Mouse (Mus musculus): ENCODE results near the gene Olfr1330. TPM values are rescaled to one million over a fixed set of nuclear protein-coding genes. Genes with fewer than 3 reads are reported as not detected.
"Not testable (repeated sequence)": the region's sequence is repeated elsewhere in the genome, so short reads cannot be mapped to it uniquely, and the experiment has no call there.

Olfr1330 gene
- not detected in 2 replicates for total RNA-seq (2014; fragmentation: Nextera tagmentation)
- total RNA-seq (2017): 0.05 TPM in 1 of 2 replicates, not detected in the other
- polyA plus RNA-seq (2012): not detected in 2 replicates

DNA sequence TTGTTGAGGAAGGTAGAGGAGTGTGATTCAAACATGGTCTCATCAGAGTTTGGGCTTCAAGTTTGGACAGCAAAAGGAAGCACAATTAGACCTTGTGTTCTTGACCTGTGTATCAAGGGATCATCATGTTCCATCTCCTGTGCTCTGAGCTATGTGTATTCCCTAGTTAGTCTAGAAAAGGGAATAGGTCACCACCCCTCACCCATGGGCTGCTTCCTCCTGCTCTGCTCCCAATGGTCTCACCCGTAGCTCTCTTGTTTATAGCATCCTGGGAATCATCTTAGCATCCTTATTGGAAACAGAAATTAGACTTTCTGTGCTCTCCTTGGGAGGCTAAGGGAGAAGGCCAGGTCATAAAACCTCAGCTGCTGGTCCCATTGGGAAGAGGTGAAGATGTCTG, at the start of gene Olfr1330:
Olfr1330 (plus strand) TSS at position 301 of the 400 bp plus-strand sequence.
- Histone ChIP-seq H3K36me3 (replicated peaks) (no peaks in the 10 kb centered on the region), H3K4me1 (ENCODE audit: insufficient read depth, low read depth, low read length) (no peaks in the 10 kb centered on the region), H3K27me3 (ENCODE audit: insufficient read depth, low read length) (no peaks in the 10 kb centered on the region), H3K4me3 (ENCODE audit: low read depth, low read length) (no peak within 1 kb of the TSS), H3K9me3 (replicated peaks) (no peaks in the 10 kb centered on the region)
- ATAC-seq (ENCODE audit: extremely low read depth, insufficient number of reproducible peaks, low FRiP score, poor library complexity, severe bottlenecking) (no peak), DNase-seq (ENCODE audit: low spot score) (no peak)
- no peak for TF ChIP-seq CTCF (IDR thresholded peaks at IDR 0.05; ENCODE audit: low read depth, low read length)
- TF ChIP-seq GATA2 (IDR thresholded peaks at IDR 0.05; ENCODE audit: borderline replicate concordance, low read depth, low read length): no peak
- TF ChIP-seq POLR2AphosphoS5 (IDR thresholded peaks at IDR 0.05; ENCODE audit: insufficient replicate concordance, low read depth, low read length): no peak

DNA sequence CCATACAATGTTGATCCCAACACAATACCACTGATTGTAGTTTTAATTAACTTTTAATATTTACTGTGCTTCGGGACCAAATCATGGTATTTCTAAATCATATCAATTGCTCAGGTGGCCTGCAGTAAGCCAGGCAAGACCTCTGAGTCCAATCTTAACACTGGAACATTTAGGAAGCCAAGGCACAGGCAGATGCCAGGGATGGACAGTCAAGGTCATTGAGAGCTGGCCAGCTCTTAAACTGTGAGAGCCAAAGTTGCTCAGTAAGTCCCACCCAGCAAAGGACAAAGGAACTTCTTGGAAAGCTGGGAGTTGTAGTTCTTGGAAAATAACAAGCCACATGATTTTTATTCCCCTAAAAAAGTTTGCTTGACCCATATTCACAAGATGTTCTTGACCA, 26.6 kb upstream of the Olfr1330 start:
- no peak for DNase-seq (ENCODE audit: low spot score)
- TF ChIP-seq GATA2 (IDR thresholded peaks at IDR 0.05; ENCODE audit: borderline replicate concordance, low read depth, low read length) (no peak), TAL1 (conservative IDR thresholded peaks at IDR 0.05; ENCODE audit: low read depth, low read length) (no peak), CTCF (IDR thresholded peaks at IDR 0.05; ENCODE audit: low read depth, low read length) (no peak)
- Histone ChIP-seq H3K27me3 (ENCODE audit: insufficient read depth, low read length) (no peaks in the 10 kb centered on the region), H3K36me3 (replicated peaks) (no peaks in the 10 kb centered on the region), H3K4me1 (ENCODE audit: insufficient read depth, low read depth, low read length) (no peaks in the 10 kb centered on the region), H3K9me3 (replicated peaks) (no peaks in the 10 kb centered on the region), H3K4me3 (ENCODE audit: low read depth, low read length) (no peak overlapping the region)
- ATAC-seq (ENCODE audit: extremely low read depth, insufficient number of reproducible peaks, low FRiP score, poor library complexity, severe bottlenecking): no peak

DNA sequence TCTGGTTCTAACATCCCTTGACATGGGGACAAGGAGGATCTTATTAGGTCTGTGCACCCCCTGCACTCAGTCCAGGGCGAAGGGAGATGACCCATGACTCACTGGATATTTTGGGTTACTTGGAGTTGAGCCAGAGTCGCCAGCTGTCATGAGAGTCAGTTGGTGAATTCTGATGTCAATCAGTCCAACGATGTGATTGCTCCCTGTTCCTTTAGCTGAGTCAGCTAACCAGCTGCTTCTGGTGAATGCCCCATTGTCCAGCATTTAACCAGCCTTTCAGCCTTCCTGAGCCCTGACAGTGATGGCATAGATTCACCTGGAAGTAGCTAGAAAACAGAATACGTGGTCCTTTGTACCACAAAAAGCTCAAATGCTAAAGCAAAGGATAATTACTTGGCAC, 25.7 kb upstream of the Olfr1330 start:
- TF ChIP-seq CTCF (IDR thresholded peaks at IDR 0.05; ENCODE audit: low read depth, low read length): no peak
- TF ChIP-seq TAL1 (conservative IDR thresholded peaks at IDR 0.05; ENCODE audit: low read depth, low read length): no peak
- no peak for TF ChIP-seq GATA1 (IDR thresholded peaks at IDR 0.05; ENCODE audit: borderline replicate concordance, low read length)
- no peak for TF ChIP-seq POLR2AphosphoS5 (IDR thresholded peaks at IDR 0.05; ENCODE audit: insufficient replicate concordance, low read depth, low read length)
- no peak for TF ChIP-seq GATA2 (IDR thresholded peaks at IDR 0.05; ENCODE audit: borderline replicate concordance, low read depth, low read length)
- Histone ChIP-seq H3K4me3 (ENCODE audit: low read depth, low read length) (no peak overlapping the region), H3K9me3 (replicated peaks) (no peaks in the 10 kb centered on the region), H3K36me3 (replicated peaks) (no peaks in the 10 kb centered on the region), H3K27me3 (ENCODE audit: insufficient read depth, low read length) (no peaks in the 10 kb centered on the region), H3K4me1 (ENCODE audit: insufficient read depth, low read depth, low read length) (no peaks in the 10 kb centered on the region)
- ATAC-seq (ENCODE audit: extremely low read depth, insufficient number of reproducible peaks, low FRiP score, poor library complexity, severe bottlenecking) (no peak), DNase-seq (ENCODE audit: low spot score) (no peak)

DNA sequence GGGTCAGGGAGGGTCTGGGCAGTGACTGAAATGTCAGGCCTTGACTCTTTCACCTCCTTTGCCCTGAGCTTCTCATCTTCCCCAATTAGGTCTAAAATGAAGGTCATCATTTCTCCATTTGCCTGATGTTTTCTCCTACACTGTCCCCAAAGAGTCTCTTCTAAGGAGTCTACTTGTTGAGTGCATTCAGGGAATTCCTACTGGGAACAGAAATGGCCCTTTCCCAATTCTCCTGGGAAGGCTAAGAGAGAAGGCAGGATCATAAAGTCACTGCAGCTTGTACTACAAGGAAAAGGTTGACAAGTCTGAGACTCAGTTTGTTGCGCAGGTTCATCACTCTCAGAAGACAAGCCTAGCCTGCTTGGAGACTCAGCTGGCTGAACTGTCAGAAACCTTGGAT, 24.0 kb upstream of the Olfr1330 start, which contains the start of gene Olfr1331:
Olfr1331 (plus strand) TSS at position 301 of the 400 bp plus-strand sequence.
- H3K36me3 ChIP-seq (replicated peaks): no peaks in the 10 kb centered on the region
- no peaks in the 10 kb centered on the region for H3K4me1 ChIP-seq (ENCODE audit: insufficient read depth, low read depth, low read length)
- H3K27me3 ChIP-seq (ENCODE audit: insufficient read depth, low read length): no peaks in the 10 kb centered on the region
- ATAC-seq (ENCODE audit: extremely low read depth, insufficient number of reproducible peaks, low FRiP score, poor library complexity, severe bottlenecking) (no peak), DNase-seq (ENCODE audit: low spot score) (no peak)
- no peaks in the 10 kb centered on the region for H3K9me3 ChIP-seq (replicated peaks)
- H3K4me3 ChIP-seq (ENCODE audit: low read depth, low read length): no peak within 1 kb of the TSS
- no peak for TF ChIP-seq TAL1 (conservative IDR thresholded peaks at IDR 0.05; ENCODE audit: low read depth, low read length)
- TF ChIP-seq CTCF (IDR thresholded peaks at IDR 0.05; ENCODE audit: low read depth, low read length): no peak
- TF ChIP-seq POLR2AphosphoS5 (IDR thresholded peaks at IDR 0.05; ENCODE audit: insufficient replicate concordance, low read depth, low read length): no peak
- TF ChIP-seq GATA1 (IDR thresholded peaks at IDR 0.05; ENCODE audit: borderline replicate concordance, low read length): no peak
- no peak for TF ChIP-seq GATA2 (IDR thresholded peaks at IDR 0.05; ENCODE audit: borderline replicate concordance, low read depth, low read length)

DNA sequence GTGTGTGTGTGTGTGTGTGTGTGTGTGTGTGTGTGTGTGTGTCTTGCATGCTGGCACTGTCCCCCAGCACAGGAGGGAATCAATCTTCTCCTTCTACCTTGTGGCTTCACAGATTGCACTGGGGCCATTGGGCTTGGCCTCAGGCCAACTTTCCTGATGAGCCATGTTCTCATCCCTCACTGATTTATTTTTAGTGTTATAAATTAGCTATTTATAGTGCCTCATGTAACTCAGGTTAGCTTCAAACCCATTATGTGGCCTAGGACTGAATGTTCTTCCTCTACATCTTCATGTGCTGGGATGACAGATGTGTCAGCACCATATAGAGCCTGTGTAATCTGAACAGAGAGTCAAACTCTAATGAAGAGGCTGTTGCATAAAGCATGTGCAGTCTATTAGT, 20.8 kb upstream of the Olfr1330 start:
- ATAC-seq (ENCODE audit: extremely low read depth, insufficient number of reproducible peaks, low FRiP score, poor library complexity, severe bottlenecking) (no peak), DNase-seq (ENCODE audit: low spot score) (no peak)
- H3K36me3 ChIP-seq (replicated peaks): no peaks in the 10 kb centered on the region
- H3K27me3 ChIP-seq (ENCODE audit: insufficient read depth, low read length): no peaks in the 10 kb centered on the region
- no peaks in the 10 kb centered on the region for H3K4me1 ChIP-seq (ENCODE audit: insufficient read depth, low read depth, low read length)
- TF ChIP-seq GATA2 (IDR thresholded peaks at IDR 0.05; ENCODE audit: borderline replicate concordance, low read depth, low read length) (no peak), CTCF (IDR thresholded peaks at IDR 0.05; ENCODE audit: low read depth, low read length) (no peak), TAL1 (conservative IDR thresholded peaks at IDR 0.05; ENCODE audit: low read depth, low read length) (no peak), GATA1 (IDR thresholded peaks at IDR 0.05; ENCODE audit: borderline replicate concordance, low read length) (no peak), POLR2AphosphoS5 (IDR thresholded peaks at IDR 0.05; ENCODE audit: insufficient replicate concordance, low read depth, low read length) (no peak)
- H3K9me3 ChIP-seq (replicated peaks): no peaks in the 10 kb centered on the region
- H3K4me3 ChIP-seq (ENCODE audit: low read depth, low read length): no peak overlapping the region

DNA sequence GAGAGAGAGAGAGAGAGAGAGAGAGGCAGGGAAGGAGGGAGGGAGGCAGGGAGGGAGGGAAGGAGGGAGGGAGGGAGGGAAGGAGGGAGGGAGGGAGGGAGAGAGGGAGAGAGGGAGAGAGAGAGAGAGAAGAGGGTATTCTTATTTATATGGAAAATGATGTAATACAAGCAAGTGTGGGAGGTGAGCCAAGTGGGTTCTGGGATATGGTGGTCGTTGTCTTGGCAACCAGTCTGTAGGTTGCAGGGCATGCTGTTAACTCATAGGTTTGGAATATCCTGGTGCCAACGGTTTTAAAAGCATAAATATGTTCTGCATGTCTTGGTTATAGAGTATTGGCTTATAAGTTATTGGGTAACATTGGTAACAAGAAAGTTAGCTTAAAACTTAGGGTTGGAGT, 13.6 kb downstream of the Olfr1330 start:
- no peak for ATAC-seq (ENCODE audit: extremely low read depth, insufficient number of reproducible peaks, low FRiP score, poor library complexity, severe bottlenecking)

DNA sequence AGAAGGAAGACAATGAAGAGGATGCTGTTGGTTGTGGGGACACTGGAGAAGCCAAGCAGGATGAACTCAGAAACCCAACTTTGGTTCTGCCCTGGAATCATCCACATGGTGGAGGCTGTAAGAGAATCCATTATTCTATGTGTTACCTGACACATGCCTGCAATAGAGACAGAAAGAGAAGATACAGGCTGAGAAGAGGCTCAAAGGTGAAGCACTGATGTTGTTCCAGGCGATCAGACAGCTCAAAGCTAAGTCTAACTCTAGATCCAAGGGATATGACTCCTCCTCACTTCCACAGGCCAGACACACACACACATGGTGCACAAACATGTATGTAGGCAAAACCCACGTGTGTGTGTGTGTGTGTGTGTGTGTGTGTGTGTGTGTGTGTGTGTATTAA, 29.0 kb downstream of the Olfr1330 start, which contains the start of gene Olfr1329:
Olfr1329 (minus strand) TSS at position 101 of the 400 bp plus-strand sequence.
- not testable (repeated sequence) for ATAC-seq (ENCODE audit: extremely low read depth, insufficient number of reproducible peaks, low FRiP score, poor library complexity, severe bottlenecking); H3K9me3 ChIP-seq (replicated peaks); H3K36me3 ChIP-seq (replicated peaks); DNase-seq (ENCODE audit: low spot score); H3K4me1 ChIP-seq (ENCODE audit: insufficient read depth, low read depth, low read length); H3K27me3 ChIP-seq (ENCODE audit: insufficient read depth, low read length); H3K4me3 ChIP-seq (ENCODE audit: low read depth, low read length)

More for the DNA sequence above, 13.6 kb downstream of the Olfr1330 start:
- TF ChIP-seq CTCF (IDR thresholded peaks at IDR 0.05; ENCODE audit: low read depth, low read length): no peak
- no peak for DNase-seq (ENCODE audit: low spot score)
- Histone ChIP-seq H3K4me1 (ENCODE audit: insufficient read depth, low read depth, low read length) (no peaks in the 10 kb centered on the region), H3K9me3 (replicated peaks) (no peaks in the 10 kb centered on the region), H3K4me3 (ENCODE audit: low read depth, low read length) (no peak overlapping the region), H3K36me3 (replicated peaks) (no peaks in the 10 kb centered on the region), H3K27me3 (ENCODE audit: insufficient read depth, low read length) (no peaks in the 10 kb centered on the region)

DNA sequence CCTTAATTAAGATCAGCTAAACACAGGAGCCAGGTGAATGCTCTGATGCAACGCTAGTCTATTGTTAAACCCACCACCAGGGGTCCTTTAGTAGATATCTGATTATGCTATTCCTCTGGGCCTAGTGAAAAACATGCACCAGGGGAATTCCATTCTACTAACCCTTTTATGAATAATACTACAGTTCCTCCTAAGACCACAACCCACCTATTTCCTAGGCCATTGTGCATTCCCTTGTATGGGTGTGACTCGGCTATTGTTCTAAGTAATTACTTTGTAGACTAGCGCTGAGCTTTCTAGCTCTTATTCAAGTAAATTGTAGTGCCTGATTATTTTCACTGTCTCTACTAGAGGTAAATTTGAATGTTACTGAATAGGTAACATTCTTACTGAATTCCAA, 42.9 kb downstream of the Olfr1330 start:
- H3K4me1 ChIP-seq (ENCODE audit: insufficient read depth, low read depth, low read length); H3K9me3 ChIP-seq (replicated peaks); ATAC-seq (ENCODE audit: extremely low read depth, insufficient number of reproducible peaks, low FRiP score, poor library complexity, severe bottlenecking); DNase-seq (ENCODE audit: low spot score); H3K27me3 ChIP-seq (ENCODE audit: insufficient read depth, low read length); H3K36me3 ChIP-seq (replicated peaks); H3K4me3 ChIP-seq (ENCODE audit: low read depth, low read length): not testable (repeated sequence)
